Mouse (Mus musculus): Measurements from ENCODE around the gene Fzd7.

The Fzd7 gene

DNA sequence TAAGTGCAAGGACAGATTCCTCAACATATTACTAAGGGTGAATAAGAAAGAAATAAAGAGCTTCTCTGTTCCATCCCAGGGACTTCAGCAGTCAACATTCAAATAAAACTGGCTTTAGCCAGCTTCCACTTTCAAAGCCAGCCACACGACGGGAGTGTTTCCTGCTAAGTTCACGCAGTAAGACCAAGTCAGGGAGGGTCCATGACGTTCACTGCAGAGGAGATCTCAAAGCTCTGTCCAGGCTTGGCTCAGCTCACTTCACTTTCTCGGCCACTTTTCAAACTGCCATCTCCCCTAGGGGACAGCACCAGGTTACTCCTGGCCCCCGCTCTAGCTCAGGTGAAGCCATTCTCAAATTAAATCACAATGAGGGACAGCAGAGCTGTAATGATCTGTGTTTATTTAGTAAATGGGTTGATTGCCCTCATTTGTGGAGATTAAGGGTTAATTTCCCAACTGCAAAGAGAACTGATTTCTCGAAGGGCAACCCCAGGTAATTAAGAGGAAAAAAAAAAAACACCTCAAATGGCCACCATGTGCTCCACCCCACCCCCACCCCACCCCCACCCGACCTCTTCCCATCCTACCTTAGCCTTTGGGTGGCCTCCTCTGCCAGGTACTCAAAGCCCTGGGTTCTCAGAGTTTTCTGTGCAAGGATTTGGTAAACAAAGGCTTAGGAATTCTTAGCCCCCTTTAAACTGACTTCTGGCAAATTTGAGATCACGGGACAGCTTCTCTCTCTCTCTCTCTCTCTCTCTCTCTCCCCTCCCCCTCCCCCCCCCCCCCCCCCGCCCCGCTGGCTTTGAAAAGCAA, 9.7 kb upstream of the Fzd7 start:
- no peak for DNase-seq (ENCODE audit: low spot score)

DNA sequence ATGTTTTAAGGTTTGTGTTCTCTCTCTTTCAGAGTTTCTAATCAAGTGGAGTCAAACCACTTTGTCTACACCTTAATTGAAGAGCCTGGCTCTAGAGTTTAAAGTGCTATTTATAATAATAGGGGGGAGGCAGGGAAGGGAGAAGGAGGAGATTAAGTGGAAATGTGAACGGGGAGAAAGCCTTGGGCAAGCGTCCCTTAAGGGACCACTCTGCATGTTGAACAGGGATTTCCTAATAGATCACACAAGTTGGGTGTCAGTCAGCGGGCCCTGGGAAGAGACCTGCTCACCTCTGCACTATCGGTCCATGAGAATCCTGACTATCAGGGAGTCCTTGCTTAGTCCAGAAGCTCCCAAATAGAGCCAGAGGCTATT, 9.1 kb upstream of the Fzd7 start:
- no peak for DNase-seq (ENCODE audit: low spot score)

DNA sequence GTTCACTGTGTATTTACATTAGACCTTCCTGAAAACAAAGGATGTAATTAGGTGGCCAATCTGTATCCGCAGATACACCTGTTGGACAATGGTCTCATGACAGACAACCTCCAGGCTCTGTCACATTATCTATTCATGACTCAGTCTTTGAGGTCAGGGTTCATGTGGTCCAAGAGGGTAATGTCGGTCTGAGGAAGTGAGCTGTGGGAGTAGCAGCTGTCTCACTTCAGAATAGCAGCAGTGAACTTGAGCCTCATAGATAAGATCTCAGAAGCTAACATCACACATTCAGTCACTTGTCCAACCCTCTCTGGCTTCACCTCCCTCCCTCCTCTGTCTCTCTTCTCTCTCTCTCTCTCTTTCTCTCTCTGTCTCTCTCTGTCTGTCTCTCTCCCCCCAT, 6.6 kb upstream of the Fzd7 start:
- DNase-seq (ENCODE audit: low spot score): peak; percentile 78

DNA sequence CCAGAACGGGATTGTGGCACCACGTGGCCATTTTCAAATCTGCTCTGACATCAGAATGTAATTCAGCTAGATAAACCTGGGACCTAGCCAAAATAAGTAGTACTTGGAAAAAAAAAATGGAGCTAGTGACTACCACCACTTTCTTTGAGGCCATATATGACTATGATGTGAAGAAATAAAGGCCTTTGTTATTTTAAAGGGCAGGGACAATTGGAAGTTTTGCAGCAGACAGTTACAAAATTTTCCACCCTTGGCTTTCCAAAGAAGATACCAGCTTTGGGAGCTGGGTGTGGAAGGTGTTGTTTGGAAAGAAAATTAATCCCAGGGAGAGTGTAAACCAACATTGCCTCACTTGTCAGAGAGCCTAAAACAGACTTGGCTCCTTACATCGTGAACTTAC, 3.3 kb upstream of the Fzd7 start:
- DNase-seq (ENCODE audit: low spot score): no peak

DNA sequence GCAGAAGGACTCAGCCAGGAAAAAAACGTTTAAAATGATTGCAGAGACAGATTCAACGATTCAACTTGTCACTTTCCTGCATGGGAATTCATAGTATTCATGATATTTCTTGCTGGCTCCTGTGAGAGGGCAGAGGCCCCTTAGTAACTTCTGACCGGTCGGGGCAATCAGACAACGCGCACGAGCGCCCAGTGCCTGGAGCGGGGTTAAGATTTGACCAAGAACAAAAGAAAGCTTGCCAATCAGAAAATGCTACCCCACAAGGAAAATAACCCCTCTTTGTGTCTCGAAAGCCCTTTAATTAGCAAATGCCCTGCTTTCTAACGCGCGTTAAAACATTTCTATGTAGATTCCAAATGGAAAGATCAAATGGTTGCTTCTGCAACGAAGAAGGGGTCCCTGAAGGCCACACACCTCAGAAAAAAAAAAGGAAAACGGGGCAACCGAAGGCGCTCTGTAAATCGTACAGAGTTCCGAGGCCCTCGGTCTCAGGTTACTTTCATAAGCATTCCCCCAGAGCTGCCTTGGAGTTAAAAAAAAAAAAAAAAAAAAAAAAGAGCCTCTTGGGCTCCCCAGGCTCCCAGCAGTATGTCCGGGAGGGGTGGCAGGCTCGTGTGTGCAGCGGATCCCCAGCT, 1.3 kb upstream of the Fzd7 start:
- DNase-seq (ENCODE audit: low spot score): no peak

DNA sequence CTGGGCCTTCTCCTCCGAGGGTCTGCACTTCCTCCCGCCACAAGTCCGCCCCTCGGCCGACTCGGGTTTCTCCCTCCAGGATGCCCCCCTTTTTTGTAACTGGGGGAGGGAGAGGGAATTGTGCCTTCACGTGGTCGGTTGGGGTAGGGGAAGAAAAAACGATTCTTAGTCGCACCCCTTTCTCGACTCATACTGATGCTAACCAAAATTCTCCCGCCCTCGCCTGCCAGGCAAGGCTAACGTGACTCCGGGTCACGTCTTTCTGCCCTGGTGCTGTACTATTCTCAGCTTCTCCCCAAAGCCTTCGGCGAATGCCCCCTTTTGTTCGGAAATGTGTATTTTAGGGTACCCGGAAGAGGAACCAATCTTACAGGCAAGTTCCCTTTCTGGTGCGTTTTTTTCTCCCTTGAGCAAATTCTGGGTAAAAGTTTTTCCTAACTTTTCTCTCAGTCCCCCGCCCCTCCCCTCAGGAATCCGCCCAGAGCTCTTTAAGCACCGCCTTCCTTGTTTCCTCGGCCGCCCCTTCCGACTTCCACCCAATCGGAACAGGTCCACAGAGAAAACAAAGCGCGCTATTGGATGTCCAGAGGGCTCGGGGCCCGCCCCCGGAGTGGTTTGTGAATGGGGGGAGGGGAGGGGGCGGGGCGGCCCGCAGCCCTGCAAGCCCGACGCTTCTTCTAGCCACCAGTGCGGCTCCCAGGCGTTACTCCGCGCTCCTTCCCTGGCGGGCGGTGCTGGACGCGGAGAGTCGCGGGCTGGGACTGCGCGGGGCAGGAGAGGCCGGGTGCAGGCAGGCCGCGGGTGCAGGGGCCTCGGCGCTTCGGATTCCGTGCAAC, 550 bp upstream of the Fzd7 start:
- peak; percentile 98 for DNase-seq (ENCODE audit: low spot score)

DNA sequence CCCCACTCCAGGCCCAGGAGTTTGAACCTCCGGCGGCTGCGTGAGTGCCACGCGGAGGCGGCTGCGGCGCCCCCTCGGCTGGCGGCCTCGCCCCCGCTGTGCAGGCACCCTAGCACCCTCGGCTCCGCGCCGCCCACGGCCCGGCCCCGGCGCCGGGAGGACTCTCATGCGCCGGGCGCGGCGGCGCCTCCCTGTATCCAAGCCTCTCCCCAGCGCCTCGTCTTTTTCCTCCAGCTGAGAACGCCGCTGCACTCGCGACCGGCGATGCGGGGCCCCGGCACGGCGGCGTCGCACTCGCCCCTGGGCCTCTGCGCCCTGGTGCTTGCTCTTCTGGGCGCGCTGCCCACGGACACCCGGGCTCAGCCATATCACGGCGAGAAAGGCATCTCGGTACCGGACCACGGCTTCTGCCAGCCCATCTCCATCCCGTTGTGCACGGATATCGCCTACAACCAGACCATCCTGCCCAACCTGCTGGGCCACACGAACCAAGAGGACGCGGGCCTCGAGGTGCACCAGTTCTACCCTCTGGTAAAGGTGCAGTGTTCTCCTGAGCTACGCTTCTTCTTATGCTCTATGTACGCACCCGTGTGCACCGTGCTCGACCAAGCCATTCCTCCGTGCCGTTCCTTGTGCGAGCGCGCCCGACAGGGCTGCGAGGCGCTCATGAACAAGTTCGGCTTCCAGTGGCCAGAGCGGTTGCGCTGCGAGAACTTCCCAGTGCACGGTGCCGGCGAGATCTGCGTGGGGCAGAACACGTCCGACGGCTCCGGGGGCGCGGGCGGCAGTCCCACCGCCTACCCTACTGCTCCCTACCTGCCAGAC, 684 bp downstream of the Fzd7 start:
- DNase-seq (ENCODE audit: low spot score): peak; percentile 44

DNA sequence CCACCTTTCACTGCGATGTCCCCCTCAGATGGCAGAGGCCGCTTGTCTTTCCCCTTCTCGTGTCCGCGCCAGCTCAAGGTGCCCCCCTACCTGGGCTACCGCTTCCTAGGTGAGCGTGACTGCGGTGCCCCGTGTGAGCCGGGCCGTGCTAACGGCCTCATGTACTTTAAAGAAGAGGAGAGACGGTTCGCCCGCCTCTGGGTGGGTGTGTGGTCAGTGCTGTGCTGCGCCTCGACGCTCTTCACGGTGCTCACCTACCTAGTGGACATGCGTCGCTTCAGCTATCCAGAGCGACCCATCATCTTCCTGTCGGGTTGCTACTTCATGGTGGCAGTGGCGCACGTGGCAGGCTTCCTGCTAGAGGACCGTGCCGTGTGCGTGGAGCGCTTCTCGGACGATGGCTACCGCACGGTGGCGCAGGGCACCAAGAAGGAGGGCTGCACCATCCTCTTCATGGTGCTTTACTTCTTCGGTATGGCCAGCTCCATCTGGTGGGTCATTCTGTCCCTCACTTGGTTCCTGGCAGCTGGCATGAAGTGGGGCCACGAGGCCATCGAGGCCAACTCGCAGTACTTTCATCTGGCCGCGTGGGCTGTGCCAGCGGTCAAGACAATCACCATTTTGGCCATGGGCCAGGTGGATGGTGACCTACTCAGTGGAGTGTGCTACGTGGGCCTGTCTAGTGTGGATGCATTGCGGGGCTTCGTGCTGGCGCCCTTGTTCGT, 1.5 kb downstream of the Fzd7 start:
- DNase-seq (ENCODE audit: low spot score): peak; percentile 66

DNA sequence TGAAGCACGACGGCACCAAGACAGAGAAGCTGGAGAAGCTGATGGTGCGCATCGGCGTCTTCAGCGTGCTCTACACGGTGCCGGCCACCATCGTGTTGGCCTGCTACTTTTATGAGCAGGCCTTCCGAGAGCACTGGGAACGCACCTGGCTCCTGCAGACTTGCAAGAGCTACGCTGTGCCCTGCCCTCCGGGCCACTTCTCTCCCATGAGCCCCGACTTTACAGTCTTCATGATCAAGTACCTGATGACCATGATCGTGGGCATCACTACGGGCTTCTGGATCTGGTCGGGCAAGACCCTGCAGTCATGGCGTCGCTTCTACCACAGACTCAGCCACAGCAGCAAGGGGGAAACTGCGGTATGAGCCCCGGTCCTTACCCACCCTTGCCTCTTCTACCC, 2.1 kb downstream of the Fzd7 start:
- no peak for DNase-seq (ENCODE audit: low spot score)

DNA sequence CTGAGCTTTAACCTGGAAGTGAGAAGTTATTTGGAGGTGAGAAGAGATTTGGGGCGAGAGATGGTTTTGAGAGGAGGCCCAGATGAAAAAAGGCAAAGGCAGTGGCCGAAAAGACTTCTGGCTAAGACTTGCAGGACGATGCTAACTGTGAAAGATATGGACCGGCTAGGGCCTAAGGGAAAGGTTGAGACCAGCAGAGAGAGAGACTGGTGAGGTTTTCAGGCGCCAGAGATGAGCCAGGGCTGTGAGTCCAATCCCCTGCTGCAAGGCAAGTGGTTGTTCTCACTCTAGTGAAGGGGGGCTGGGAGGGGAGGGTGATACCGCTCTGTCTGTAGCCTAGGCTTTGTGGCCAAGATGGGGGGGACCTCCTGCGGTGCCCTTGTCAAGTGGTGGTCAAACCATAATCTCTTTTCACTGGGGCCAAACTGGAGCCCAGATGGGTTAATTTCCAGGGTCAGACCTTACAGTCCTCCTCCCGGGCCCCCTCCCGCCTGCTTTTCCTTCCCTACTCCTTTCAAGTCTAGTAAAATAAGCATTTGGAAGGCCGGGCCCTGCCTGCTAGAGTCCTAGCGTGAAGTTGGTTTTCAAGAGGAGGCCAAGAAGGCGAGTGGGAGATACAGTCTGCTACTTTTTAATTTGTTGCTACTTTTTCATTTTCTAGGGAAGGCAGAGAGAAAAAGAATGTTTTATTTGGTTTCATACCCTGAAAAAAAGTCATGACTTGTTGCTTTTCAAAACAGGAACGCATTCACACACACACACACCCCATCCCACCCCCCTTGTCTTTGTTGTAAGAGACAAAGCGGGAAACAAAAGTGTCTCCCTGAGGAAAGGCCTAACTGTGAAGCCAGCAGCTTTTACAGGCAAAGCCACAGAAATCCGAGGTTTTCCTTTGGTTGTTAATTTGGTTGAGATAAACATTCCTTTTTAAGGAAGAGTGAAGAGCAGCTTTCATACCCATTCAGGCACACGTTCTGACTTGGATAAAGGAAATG, 2.9 kb downstream of the Fzd7 start:
- DNase-seq (ENCODE audit: low spot score): peak; percentile 66

DNA sequence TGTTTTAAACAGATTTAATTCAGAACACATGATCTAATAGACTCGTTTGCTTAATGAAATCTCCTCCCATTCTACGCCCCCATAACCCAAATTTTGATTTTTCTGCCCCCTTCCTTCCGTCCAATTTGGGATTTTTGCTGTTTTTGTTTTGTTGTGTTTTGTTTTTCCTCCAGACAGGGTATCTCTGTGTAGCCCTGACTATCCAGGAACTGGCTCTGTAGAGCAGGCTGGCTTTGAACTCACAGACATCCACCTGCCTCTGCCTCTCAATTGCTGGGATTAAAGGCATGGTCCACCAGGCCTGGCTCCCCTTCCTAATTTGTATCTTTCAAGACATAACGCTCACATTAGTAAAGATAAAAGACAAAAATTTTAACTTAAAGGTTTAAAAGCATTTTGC, 3.6 kb downstream of the Fzd7 start:
- DNase-seq (ENCODE audit: low spot score): no peak

DNA sequence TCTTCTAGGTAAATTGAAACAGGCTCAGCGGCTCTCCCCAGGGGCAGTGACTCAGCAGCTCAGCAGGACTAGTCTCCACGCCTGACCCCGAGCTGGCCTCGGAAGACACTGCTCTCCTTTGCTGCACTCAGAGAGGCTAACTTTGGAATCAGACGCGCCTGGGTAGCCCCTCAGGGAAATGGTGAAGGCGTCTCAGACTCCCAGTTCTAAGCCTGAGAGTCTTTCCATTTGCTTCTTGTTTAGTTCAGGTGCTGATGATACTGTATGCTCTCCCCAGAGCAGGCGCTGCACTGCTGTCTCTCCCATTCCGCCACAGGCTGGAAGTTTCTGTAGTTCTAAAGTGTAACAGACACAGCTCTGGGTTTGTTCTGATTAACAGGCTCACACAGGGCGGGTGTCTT, 5.4 kb downstream of the Fzd7 start:
- DNase-seq (ENCODE audit: low spot score): peak; percentile 78

DNA sequence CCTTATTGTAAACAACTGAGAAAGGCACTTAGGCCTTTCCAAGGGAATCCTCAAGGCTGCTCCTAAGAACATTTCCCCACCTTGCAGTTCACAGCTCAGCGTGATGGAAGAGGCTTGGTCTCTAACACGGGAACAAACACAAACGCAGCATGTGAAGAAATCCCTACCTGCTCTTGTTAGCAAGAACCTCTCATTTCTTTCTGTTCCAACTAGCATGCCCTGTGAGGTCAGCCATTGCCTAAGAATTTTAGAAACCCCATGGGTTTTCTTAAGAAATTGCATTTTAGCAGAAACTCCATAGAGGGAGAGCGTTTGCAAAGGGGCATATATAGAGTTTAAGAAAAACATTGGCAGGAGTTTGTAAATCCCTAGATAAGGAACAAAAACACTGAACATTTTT, 6.3 kb downstream of the Fzd7 start:
- no peak for DNase-seq (ENCODE audit: low spot score)

DNA sequence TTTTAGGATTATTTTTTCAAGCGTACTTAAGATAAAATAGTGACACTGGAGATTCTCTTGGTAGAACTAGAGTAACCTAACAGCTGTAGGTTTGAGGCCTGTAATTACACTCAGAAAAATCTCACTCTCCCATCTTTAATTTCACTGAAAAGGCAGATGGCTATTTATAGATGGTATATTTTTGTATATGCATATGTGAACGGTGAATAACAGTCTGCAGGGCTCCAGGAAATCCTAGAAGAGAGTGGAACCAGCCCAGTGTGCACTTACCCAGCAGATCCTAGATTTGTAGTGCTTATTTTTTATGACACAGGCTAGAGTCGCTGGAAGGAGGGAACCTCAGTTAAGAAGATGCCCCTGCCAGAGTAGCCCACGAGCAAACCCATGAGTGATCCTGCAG, 6.8 kb downstream of the Fzd7 start:
- no peak for DNase-seq (ENCODE audit: low spot score)

DNA sequence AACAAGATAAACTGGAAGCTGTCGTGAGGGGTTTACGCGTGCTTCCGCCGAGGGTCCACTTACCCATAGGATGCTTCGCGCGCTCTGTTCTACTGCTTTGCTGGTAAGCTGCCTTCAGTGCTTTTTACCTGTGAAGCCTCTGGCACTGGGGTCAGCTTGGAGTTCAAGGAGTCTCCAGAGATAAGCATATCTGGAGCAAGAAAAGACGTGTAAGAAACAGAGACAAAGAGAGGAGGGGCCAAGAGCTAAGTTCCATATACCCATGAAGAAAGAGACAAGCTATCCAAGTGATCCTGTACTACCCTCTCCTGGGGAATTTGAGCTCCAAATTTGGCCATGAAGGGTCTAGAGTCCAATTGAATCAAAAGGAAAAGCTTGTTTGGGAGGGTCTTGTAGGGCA, 9.3 kb downstream of the Fzd7 start:
- no peak for DNase-seq (ENCODE audit: low spot score)

DNA sequence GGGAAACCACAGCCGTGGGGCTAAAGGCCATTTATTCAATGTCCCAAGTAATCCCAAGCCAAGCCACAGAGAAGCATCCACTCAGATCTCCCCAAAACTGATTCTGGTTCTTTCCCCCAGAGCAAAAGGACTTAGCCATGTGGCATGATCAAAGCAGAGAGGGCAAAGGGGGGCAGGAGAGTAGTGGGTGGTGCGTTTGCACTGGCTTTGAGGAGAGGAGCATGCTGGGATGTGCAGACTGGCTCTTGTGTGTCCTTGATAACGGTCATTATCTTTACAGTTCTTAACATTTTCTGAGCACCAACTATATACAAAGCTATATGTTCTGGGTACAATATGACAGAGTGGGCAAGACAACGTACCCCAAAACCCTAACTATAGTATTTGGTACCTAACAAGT, 10.2 kb downstream of the Fzd7 start:
- no peak for DNase-seq (ENCODE audit: low spot score)

DNA sequence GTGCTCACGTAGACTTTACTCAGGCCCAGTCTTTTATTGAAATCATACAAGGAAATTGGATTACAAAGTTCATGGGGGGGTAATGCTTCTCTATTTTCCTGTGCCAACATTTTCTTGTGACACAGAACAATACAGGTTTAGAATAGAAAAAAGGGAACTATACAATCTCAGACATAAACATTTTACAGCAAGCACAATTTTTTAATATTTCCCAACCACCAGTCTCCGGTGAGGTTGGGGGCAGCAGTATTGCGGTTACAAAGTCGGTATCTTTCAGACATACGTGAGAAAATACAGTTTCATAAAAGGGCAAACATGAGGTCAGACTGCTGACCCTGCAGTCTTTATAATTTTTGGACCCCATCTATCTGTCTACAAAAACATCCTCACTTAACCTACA, 13.7 kb downstream of the Fzd7 start:
- no peak for DNase-seq (ENCODE audit: low spot score)

DNA sequence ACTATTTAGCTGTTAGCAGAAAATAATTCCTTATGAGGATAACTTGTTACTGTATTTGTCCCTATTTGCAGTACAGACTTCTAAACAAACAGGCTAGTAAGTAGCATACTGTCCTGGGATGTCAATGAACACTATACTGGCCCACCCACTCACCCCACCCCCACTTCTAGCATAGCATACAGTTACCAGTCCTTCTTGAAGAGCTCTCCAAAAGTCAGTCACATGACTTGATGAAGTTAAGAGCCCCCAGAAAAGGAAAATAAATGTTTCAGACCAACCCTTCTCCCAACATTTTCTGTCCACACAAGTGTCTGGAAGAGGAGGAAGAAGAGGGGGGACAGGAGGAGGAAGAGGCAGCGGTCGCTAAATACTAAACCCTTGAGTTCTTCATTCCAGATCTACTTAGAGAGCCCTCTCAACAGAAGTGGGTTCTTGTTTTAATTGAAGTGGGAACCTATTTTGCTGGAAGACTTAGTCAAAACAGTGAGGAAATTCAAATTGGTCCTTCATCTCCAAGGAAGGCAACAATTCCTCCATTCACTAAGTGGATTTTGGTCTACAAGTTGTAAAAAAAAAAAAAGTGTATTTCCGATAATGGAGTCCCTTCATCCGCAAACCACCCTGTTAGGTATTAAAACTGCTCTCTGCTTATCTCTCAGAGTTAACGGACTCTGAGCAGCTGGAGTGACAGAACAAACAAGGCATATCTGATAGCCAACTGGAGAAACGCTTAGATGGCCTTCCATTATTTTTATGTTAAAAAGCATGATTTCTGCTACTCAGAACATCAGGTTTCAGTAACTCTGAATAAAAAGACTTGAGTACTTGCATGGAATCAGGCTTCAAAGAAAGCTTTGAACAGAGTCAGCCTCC, 15.8 kb downstream of the Fzd7 start:
- DNase-seq (ENCODE audit: low spot score): peak; percentile 62

DNA sequence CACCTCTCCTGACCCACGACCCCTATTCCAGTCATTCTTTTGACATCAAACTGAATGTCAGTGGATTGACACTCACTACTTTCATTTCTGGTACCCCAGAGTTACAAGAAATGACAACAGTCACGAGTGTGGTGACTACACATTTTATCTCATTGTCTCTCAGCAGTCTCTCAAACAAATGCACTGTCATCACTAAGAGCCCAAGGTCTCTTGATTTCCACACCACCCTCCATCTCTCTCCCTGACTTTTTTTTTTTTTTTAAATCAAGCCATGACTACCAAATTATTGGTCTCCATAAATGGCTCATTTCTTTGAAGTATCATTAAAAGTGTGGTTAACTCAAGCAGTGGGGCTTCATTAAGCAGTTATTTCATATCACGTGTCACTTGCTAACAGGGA, 17.1 kb downstream of the Fzd7 start:
- DNase-seq (ENCODE audit: low spot score): no peak
